Mouse (Mus musculus): ENCODE measurements around the gene Gm17387.

DNA sequence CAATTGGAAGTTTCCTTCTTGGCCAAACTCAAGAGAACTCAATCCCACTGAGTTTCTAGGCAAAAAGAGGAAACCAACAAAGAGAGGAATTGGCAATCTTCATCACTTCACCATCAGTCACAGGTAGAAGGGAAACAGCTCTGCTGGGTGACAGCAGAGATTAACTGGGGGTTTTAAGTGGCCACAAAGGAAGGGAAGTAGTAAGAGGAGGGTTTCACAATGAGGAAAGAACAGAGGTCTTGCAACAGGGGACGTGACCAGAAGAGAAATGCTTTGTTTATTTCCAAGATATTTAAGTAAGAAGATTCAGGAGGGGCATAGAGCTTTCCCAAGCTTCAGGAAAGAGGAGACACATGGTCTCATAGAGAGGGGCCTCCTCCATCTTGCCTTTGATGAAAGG, 31.1 kb upstream of the Gm17387 start:
- TF ChIP-seq POLR2A (IDR thresholded peaks at IDR 0.05; ENCODE audit: borderline replicate concordance, low read depth, low read length) (no peak), CTCF (IDR thresholded peaks at IDR 0.05; ENCODE audit: low read depth, low read length) (no peak)
